Mouse (Mus musculus) MEL (cell line): Measurements from ENCODE around the gene Zfp366. TPM values are rescaled to one million over a fixed set of nuclear protein-coding genes. Genes with fewer than 3 reads are reported as not detected.

Experiments used
- DNase-seq: peaks from one replicate; pipeline ENCODE4 v3.0.0; 2011; ENCODE audit warnings: low read depth, low spot score
- H3K27ac ChIP-seq: 2 replicates; pipeline ENCODE4 v1.5.1; 2012; ENCODE audit warnings: low read depth, mild to moderate bottlenecking, control low read depth, low read length, moderate library complexity; ENCODE audit not compliant: control insufficient read depth
- H3K27me3 ChIP-seq, 2 experiments: fragments of 150-350 bp in 1 of 2; sonication (generic) in 1 of 2; 2 replicates each; pipeline ENCODE4 v1.6.1; 2012; ENCODE audit warnings: low read length in 2 of 2, mild to moderate bottlenecking in 2 of 2, improper control_type of control experiment in 1 of 2, moderate library complexity in 1 of 2; ENCODE audit not compliant: insufficient read depth in 2 of 2, control insufficient read depth in 1 of 2
- H3K36me3 ChIP-seq, 2 experiments: 2 replicates each; pipeline ENCODE4 v1.6.1; 2012 to 2014; ENCODE audit warnings: low read length in 2 of 2, improper control_type of control experiment in 1 of 2, inconsistent platforms in 1 of 2, mild to moderate bottlenecking in 1 of 2; ENCODE audit not compliant: insufficient read depth in 2 of 2, control insufficient read depth in 1 of 2
- H3K4me1 ChIP-seq, 2 experiments: fragments of 150-350 bp in 1 of 2; sonication (generic) in 1 of 2; 2 replicates each; pipeline ENCODE4 v1.6.1; 2012; ENCODE audit warnings: low read length in 2 of 2, improper control_type of control experiment in 1 of 2, mild to moderate bottlenecking in 1 of 2; ENCODE audit not compliant: insufficient read depth in 2 of 2, control insufficient read depth in 1 of 2
- H3K4me3 ChIP-seq, 2 experiments: fragments of 150-350 bp in 1 of 2; sonication (generic) in 1 of 2; 2 replicates each; pipeline ENCODE4 v1.5.1; 2012; ENCODE audit warnings: low read depth in 2 of 2, low read length in 2 of 2, mild to moderate bottlenecking in 2 of 2, moderate library complexity in 2 of 2, control low read depth in 1 of 2, improper control_type of control experiment in 1 of 2; ENCODE audit not compliant: control insufficient read depth in 1 of 2, insufficient read depth in 1 of 2
- H3K79me2 ChIP-seq: 2 replicates; pipeline ENCODE4 v1.6.1; 2012; ENCODE audit warnings: mild to moderate bottlenecking, low read length, moderate library complexity; ENCODE audit not compliant: control insufficient read depth, poor library complexity, insufficient read depth
- H3K9ac ChIP-seq: 2 replicates; pipeline ENCODE4 v1.6.1; 2012; ENCODE audit warnings: low read depth, mild to moderate bottlenecking, control low read depth, low read length, moderate library complexity; ENCODE audit not compliant: control insufficient read depth, poor library complexity, severe bottlenecking
- H3K9me3 ChIP-seq: fragments of 150-350 bp; sonication (generic); replicated peaks from 2 replicates; pipeline ENCODE4 v1.6.1; 2012; ENCODE audit warnings: mild to moderate bottlenecking, low read length, improper control_type of control experiment, moderate library complexity; ENCODE audit not compliant: insufficient read depth
- ELF1 ChIP-seq: IDR thresholded peaks from 2 replicates; pipeline ENCODE4 v1.6.1; 2014; ENCODE audit warnings: low read depth, mild to moderate bottlenecking, inconsistent platforms, low read length, improper control_type of control experiment, moderate library complexity
- EP300 ChIP-seq, 2 experiments: IDR thresholded peaks; 2 replicates each; pipeline ENCODE4 v1.6.1; 2011; ENCODE audit warnings: improper control_type of control experiment in 2 of 2, low read length in 2 of 2, low read depth in 1 of 2, mild to moderate bottlenecking in 1 of 2
- ETS1 ChIP-seq: IDR thresholded peaks from 2 replicates; pipeline ENCODE4 v1.6.1; 2012; ENCODE audit warnings: low read depth, mild to moderate bottlenecking, inconsistent platforms, low read length, improper control_type of control experiment, moderate library complexity
- GATA1 ChIP-seq: IDR thresholded peaks from 2 replicates; pipeline ENCODE4 v1.6.1; 2011; ENCODE audit warnings: low read depth, low read length, improper control_type of control experiment
- JUND ChIP-seq: IDR thresholded peaks from 2 replicates; pipeline ENCODE4 v1.6.1; 2011; ENCODE audit warnings: low read depth, mild to moderate bottlenecking, improper control_type of control experiment, low read length
- MEF2A ChIP-seq: IDR thresholded peaks from 2 replicates; pipeline ENCODE4 v1.6.1; 2014; ENCODE audit warnings: low read depth, mild to moderate bottlenecking, inconsistent platforms, low read length, improper control_type of control experiment; ENCODE audit not compliant: poor library complexity, insufficient replicate concordance, severe bottlenecking; ENCODE audit errors: extremely low read depth
- MXI1 ChIP-seq: IDR thresholded peaks from 2 replicates; pipeline ENCODE4 v1.6.1; 2011; ENCODE audit warnings: mild to moderate bottlenecking, low read depth, low read length, improper control_type of control experiment
- MYB ChIP-seq: IDR thresholded peaks from 2 replicates; pipeline ENCODE4 v1.6.1; 2011; ENCODE audit warnings: mild to moderate bottlenecking, low read depth, low read length, improper control_type of control experiment
- NELFE ChIP-seq: IDR thresholded peaks from 2 replicates; pipeline ENCODE4 v1.6.1; 2011; ENCODE audit warnings: low read depth, low read length, improper control_type of control experiment
- NRF1 ChIP-seq: IDR thresholded peaks from 2 replicates; pipeline ENCODE4 v1.6.1; 2014; ENCODE audit warnings: low read depth, mild to moderate bottlenecking, inconsistent platforms, low read length, improper control_type of control experiment, moderate library complexity; ENCODE audit not compliant: poor library complexity, insufficient read depth, severe bottlenecking
- POLR2A ChIP-seq, 2 experiments: IDR thresholded peaks; 2 replicates each; pipeline ENCODE4 v1.6.1; 2011 to 2012; ENCODE audit warnings: low read length in 2 of 2, mild to moderate bottlenecking in 2 of 2, control low read depth in 1 of 2, improper control_type of control experiment in 1 of 2, low read depth in 1 of 2, moderate library complexity in 1 of 2; ENCODE audit not compliant: control insufficient read depth in 1 of 2, insufficient read depth in 1 of 2, poor library complexity in 1 of 2
- POLR2AphosphoS2 ChIP-seq: IDR thresholded peaks from 2 replicates; pipeline ENCODE4 v1.6.1; 2011; ENCODE audit warnings: low read length, improper control_type of control experiment
- SMC3 ChIP-seq: IDR thresholded peaks from 2 replicates; pipeline ENCODE4 v1.6.1; 2011; ENCODE audit warnings: low read depth, low read length, improper control_type of control experiment
- TAL1 ChIP-seq: IDR thresholded peaks from 2 replicates; pipeline ENCODE4 v1.6.1; 2012; ENCODE audit warnings: mild to moderate bottlenecking, inconsistent platforms, low read length, moderate library complexity, mixed read lengths
- TCF12 ChIP-seq: IDR thresholded peaks from 2 replicates; pipeline ENCODE4 v1.6.1; 2014; ENCODE audit warnings: low read depth, mild to moderate bottlenecking, inconsistent platforms, low read length, improper control_type of control experiment, moderate library complexity
- USF2 ChIP-seq, 2 experiments: IDR thresholded peaks; 2 replicates each; pipeline ENCODE4 v1.6.1; 2011 to 2012; ENCODE audit warnings: improper control_type of control experiment in 2 of 2, low read length in 2 of 2, borderline replicate concordance in 1 of 2, inconsistent platforms in 1 of 2, low read depth in 1 of 2, mild to moderate bottlenecking in 1 of 2; ENCODE audit not compliant: insufficient read depth in 1 of 2
- ZKSCAN1 ChIP-seq: IDR thresholded peaks from 2 replicates; pipeline ENCODE4 v1.6.1; 2012; ENCODE audit warnings: low read depth, mild to moderate bottlenecking, inconsistent platforms, low read length, improper control_type of control experiment, moderate library complexity
- ZNF384 ChIP-seq: IDR thresholded peaks from 2 replicates; pipeline ENCODE4 v1.6.1; 2012; ENCODE audit warnings: low read depth, mild to moderate bottlenecking, inconsistent platforms, low read length, improper control_type of control experiment
- polyA plus RNA-seq, 2 experiments: library from polyadenylated mRNA; stranded (reverse) in 1 of 2; unstranded in 1 of 2; fragments of >175 nt in 1 of 2; fragments of >200 nt in 1 of 2; gene quantifications; 2 replicates each; pipeline versions ENCODE4 v1.2.1 to v1.2.4; 2012; ENCODE audit warnings: low replicate concordance in 2 of 2, low read depth in 1 of 2; ENCODE audit not compliant: insufficient read length in 2 of 2, insufficient read depth in 1 of 2, missing spikeins in 1 of 2
- total RNA-seq: library from RNA; depleted of rRNA; stranded (reverse); fragments of 300-350 nt; gene quantifications from 2 replicates; pipeline ENCODE4 v1.2.3, GENCODE M21; 2012

Gene Zfp366
- total and polyA plus RNA-seq, 3 experiments, result not detected

DNA sequence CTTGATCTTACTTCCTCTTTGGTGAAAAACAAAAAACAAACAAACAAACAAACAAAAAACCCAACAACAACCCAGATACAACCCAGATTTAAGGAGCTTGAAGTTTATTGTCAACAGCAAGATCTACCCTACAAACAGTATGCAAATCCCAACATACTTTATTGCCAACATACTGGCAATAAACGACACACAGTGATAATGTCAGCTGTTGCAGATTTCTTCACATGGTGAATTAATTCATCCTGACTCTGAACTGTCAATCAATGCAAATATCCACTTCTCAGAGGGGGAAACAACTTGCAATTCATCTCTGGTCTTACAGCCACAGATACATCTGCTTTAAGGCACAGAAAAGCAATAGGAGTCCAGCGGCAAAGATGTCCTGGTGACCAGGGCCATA lies 31.4 kb downstream of the Zfp366 start:
- Histone ChIP-seq H3K4me3 (no peak overlapping the region), H3K9ac (no peak overlapping the region), H3K4me1 (no peaks in the 10 kb centered on the region), H3K27me3 (no peaks in the 10 kb centered on the region), H3K36me3 (no peaks in the 10 kb centered on the region), H3K79me2 (no peaks in the 10 kb centered on the region), H3K9me3 (no peaks in the 10 kb centered on the region), H3K27ac (no peak overlapping the region)
- TF ChIP-seq ETS1, result no peak
- no peak for TF ChIP-seq ELF1
- TF ChIP-seq POLR2AphosphoS2, result no peak
- no peak for TF ChIP-seq MXI1
- no peak for TF ChIP-seq TAL1
- no peak for TF ChIP-seq POLR2A (IDR thresholded peaks at IDR 0.05; ENCODE audit: control insufficient read depth in 1 of 2, insufficient read depth in 1 of 2, low read depth in 1 of 2, low read length in 2 of 2, poor library complexity in 1 of 2)
- no peak for TF ChIP-seq TCF12
- TF ChIP-seq MEF2A, result no peak
- TF ChIP-seq USF2 (IDR thresholded peaks at IDR 0.05; ENCODE audit: borderline replicate concordance in 1 of 2, insufficient read depth in 1 of 2, low read depth in 1 of 2, low read length in 2 of 2), result no peak
- no peak for TF ChIP-seq GATA1
- no peak for TF ChIP-seq JUND
- no peak for TF ChIP-seq ZKSCAN1
- no peak for TF ChIP-seq NRF1
- no peak for TF ChIP-seq NELFE
- DNase-seq, result no peak

DNA sequence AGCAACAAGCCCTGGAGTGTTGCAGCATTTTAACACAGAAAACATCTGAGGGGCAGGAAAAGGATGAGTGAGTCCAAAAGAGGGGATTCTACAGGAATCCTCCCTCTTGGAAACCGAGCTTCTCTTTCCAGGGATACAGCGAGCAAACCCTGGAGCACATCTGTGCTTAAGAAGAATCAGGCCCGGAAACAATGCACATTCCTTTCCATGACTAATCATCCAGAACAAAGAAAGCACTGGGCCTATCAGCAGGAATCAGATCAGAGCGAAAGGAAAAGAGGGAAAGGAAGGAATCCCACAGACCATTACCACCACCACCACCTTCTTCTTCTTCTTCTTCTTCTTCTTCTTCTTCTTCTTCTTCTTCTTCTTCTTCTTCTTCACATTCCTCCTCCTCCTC lies 33.4 kb downstream of the Zfp366 start:
- no peak overlapping the region for H3K4me3 ChIP-seq
- no peaks in the 10 kb centered on the region for H3K27me3 ChIP-seq
- H3K79me2 ChIP-seq, result no peaks in the 10 kb centered on the region
- no peak overlapping the region for H3K9ac ChIP-seq
- H3K36me3 ChIP-seq, result no peaks in the 10 kb centered on the region
- no peak for DNase-seq
- H3K27ac ChIP-seq, result no peak overlapping the region
- no peaks in the 10 kb centered on the region for H3K9me3 ChIP-seq
- H3K4me1 ChIP-seq, result no peaks in the 10 kb centered on the region
- no peak for TF ChIP-seq MYB

DNA sequence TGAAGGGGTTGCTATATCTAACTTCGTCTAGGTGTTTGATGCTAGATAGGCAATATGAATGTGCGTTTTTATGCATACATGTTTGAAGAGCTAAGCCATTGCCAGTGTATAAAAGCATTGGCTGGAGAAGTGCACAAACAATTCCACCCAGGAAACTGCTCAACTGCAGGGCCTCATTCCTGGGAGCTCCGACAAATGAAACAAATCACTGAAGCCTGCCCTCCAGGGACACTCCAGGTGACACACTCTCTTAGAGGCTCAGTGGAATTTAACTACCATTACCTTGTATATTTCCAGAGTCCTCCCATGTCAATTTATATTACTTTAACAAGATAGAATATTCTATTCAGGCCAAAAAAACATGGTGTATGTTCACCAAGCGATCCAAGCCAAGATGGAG lies 35.0 kb downstream of the Zfp366 start:
- no peaks in the 10 kb centered on the region for H3K4me1 ChIP-seq
- no peak overlapping the region for H3K27ac ChIP-seq
- H3K9me3 ChIP-seq, result no peaks in the 10 kb centered on the region
- no peak overlapping the region for H3K4me3 ChIP-seq
- no peaks in the 10 kb centered on the region for H3K27me3 ChIP-seq
- H3K36me3 ChIP-seq, result no peaks in the 10 kb centered on the region
- TF ChIP-seq TAL1, result no peak
- no peak for TF ChIP-seq ZKSCAN1
- no peak for TF ChIP-seq EP300 (IDR thresholded peaks at IDR 0.05; ENCODE audit: low read depth in 1 of 2, low read length in 2 of 2)
- no peak for TF ChIP-seq ZNF384
- no peak for TF ChIP-seq POLR2A (IDR thresholded peaks at IDR 0.05; ENCODE audit: control insufficient read depth in 1 of 2, insufficient read depth in 1 of 2, low read depth in 1 of 2, low read length in 2 of 2, poor library complexity in 1 of 2)
- no peak for TF ChIP-seq SMC3
- DNase-seq, result no peak
- H3K79me2 ChIP-seq, result no peaks in the 10 kb centered on the region
- no peak overlapping the region for H3K9ac ChIP-seq
